Mouse (Mus musculus) ES-CJ7 (cell line): Measurements from ENCODE around the gene Ggps1.

ENCODE experiments used
- DNase-seq: peaks from one replicate; pipeline ENCODE4 v3.0.0; 2011; ENCODE audit warnings: low read depth, low spot score

Gene Ggps1

DNA sequence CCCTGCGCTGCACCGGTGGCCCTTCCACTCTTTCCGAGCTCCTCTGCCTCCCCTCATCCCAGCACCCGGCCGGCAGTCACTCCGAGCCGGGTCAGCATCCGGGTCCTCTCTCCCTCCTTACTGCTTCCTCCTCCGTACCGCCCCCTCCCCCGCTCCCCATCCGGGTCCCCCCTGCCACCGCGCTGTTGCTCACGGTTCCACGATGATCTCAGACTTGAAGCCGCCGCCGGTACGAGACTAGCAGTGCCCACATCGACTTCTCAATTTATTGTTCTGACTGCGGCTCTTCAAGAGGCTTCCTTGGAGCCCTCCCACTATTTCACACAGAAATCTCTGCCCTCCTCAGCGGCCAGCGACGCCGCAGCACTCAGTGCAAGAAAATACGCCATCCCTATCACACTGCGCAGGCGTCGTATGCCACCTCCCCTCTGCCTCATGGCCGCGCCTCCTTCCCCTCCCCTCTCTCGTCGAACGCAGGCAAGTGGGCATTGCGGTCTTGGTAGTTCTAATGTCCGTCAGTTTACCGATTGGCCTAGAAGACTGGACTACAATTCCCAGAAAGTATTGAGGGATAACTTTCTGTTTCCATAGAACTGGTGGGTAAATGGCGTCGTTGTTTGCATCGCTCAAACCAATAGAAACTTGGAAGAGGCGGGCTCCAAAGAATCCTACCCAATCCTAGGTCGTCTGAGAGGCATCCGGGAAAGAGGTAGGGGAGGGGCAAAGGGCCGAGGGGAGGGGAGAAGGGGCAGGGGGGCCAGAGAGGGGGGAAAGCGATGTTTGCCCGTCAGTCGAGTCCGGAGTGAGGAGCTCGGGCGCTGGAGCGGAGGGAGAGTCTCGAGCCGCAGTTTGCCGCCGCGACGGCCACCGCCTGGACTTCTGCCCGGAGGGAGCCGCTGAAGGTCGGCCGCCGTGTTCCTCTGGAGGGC is at the start of gene Ggps1, which contains the start of gene Arid4b:
Gene Ggps1 (minus strand): TSS at position 476 of the 929 bp plus-strand sequence.
Gene Arid4b (plus strand): TSS at position 220 of the 929 bp plus-strand sequence.
- DNase-seq: peak; percentile 99

DNA sequence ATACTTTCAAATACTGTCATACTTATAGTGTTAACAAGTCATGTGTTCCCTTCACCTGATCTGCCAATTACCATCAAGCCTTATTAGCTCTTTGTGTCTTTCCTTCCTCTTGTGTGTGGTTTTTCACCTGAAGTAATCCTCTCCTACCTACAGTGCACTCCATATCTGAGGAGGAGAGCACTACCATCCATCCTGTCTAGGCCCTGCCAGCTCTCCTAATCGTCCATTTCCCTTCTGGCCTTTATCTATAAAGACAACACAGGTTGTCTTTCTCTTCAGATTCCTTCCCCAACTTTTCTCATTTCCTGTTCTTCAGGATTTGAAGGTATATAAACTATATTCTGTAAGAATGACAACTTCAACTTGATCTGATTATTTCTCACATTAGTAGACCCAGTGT is 47.9 kb upstream of the Ggps1 start:
- DNase-seq: no peak

GRCm38 (mm10) chr13:14110154-14110873 is 47.0 kb upstream of the Ggps1 start:
- DNase-seq: no peak

- DNase-seq: no peak
These were observed 39.7 kb upstream of the Ggps1 start for GRCm38 (mm10) chr13:14103026-14103425.

GRCm38 (mm10) chr13:14088669-14089068 is 25.4 kb upstream of the Ggps1 start:
- no peak for DNase-seq

DNA sequence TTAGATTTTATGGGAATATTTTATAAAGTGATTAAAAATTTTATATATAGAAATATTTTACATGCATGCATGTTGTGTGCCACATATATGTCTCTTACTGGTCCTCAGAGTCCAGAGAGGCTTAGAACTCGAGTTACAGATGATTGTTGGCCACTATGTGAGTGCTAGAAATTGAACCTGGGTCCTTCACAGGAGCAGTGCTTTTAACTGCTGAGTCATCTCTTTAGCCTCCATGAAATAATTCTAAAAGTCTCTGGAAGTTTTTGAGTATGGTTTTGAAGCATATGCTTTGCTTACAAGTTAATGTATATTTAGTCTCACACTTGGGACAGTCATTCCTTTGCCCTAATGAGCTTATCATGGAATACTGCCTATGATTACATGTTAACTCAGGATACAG is 12.0 kb upstream of the Ggps1 start:
- DNase-seq: no peak

- no peak for DNase-seq
These were observed 11.1 kb upstream of the Ggps1 start for GRCm38 (mm10) chr13:14074371-14074770.

- DNase-seq: no peak
These were observed 6.0 kb upstream of the Ggps1 start for GRCm38 (mm10) chr13:14069291-14069690.

- DNase-seq: no peak
These were observed 4.7 kb upstream of the Ggps1 start for GRCm38 (mm10) chr13:14068035-14068434.

DNA sequence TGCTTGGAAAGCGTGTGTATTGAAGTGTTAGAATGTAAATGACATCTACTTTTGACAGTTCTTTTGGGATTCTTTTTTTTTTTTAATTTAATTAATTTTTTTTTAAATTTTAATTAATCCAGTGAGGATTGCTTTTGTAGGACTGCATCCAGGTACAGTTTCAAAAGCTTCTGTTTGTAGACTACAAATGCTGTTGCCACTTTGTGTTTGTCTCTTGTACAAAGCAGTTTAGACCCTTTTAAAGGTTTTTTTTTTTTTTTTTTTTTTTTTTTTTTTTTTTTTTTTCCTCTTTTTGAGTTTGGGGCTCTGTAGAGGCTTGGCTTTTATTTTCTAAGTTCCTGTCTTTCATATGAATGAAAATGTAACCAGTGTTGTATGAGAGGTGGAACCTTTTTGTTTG is 2.4 kb upstream of the Ggps1 start:
- no peak for DNase-seq

- no peak for DNase-seq
These were observed 1.7 kb upstream of the Ggps1 start for GRCm38 (mm10) chr13:14065028-14065380.

- peak; percentile 48 for DNase-seq
These were observed 1.2 kb upstream of the Ggps1 start for GRCm38 (mm10) chr13:14064341-14065027.

DNA sequence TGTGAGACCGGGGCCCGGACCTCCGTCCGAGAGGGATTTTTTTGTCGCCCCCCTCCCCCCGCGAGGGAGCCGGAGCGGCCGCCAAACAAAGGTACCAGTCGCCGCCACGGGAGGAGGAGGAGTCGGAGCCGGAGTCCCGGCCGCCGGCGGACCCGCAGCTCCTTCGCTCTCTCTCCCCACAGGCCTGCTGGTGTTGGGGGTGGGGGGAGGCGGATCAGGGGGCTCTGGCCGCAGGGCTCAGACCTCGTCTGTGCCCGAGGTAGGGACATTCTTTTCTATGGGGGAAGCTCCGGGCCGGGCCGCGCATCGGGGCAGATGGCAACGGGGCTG is 619 bp upstream of the Ggps1 start:
- DNase-seq: peak; percentile 36

GRCm38 (mm10) chr13:14062209-14063012 is 877 bp downstream of the Ggps1 start:
- DNase-seq: no peak

DNA sequence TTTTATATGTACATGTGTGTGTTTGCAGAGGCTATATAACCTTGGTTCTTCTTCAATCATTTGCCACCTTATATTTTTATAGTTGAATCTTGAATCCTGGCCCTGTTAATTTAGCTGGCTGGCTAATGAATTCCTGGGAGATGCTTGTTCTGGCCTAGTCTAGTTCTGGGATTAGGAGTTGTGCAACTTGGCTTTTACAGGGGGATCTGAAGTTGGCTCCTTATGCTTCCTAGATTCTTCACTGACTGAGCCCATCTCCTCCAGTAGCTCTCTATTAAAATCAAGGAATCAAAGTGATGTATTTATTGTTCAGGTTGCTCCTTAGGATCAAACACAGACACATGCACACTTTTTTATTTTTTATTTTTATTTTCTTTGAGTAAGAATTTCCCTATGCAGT is 3.7 kb downstream of the Ggps1 start:
- no peak for DNase-seq

GRCm38 (mm10) chr13:14056801-14057200 is 6.5 kb downstream of the Ggps1 start:
- DNase-seq: no peak

GRCm38 (mm10) chr13:14049878-14050277 is 13.4 kb downstream of the Ggps1 start:
- no peak for DNase-seq

DNA sequence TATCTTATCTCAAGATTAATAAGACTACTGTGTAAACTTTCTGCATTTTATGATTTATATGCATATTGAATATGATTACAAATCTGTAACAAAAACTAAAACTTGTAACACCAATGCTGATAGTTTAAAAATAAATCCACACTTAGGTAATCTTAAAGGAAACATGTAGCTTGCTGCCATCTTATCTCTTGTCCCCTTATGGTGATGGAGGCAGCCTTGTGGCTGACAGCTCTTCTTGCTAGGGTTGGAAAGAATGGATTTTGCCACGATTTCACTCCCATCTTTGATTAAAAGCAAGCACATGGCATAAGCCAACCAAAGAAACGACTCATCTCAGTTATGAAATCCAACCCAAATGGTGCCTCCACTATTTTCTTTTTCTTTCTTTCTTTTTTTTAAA is 18.8 kb downstream of the Ggps1 start:
- no peak for DNase-seq

- DNase-seq: no peak
These were observed 19.4 kb downstream of the Ggps1 start for GRCm38 (mm10) chr13:14043851-14044250.

DNA sequence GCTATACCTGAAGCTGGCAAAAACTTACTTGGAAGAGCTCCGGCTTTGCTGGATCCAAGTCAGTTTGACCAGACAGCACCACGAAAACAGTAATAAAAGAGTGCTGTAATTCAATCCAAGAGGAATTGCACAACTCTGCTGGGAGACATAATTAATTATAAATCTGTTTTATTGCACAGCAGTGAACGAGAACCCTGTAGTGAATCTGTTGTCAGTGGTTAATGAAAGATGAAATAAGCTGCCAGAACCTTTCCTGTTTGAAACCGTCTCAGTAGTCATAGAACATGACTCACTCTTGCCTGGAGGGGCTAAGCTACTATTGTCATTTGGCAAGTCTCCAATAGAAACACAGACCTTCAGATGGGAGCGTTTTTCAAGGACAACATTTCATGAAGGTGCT is 23.1 kb downstream of the Ggps1 start:
- DNase-seq: no peak

GRCm38 (mm10) chr13:14039292-14039965 is 23.9 kb downstream of the Ggps1 start, which contains the start of gene Tbce:
Tbce (minus strand) TSS chr13:14039638.
- DNase-seq: peak; percentile 93
